Mouse (Mus musculus) hindbrain, postnatal 0 days (tissue): ENCODE results near the gene Riok2. TPM values are rescaled to one million over a fixed set of nuclear protein-coding genes. Genes with fewer than 3 reads are reported as not detected.

ENCODE experiments used
- ATAC-seq: fragments of 200-750 bp; cut with Nextera tagmentation; 2 replicates; pipeline ENCODE4 v1.8.0; 2017; ENCODE audit warnings: mild to moderate bottlenecking, moderate TSS enrichment, moderate library complexity
- DNase-seq: peaks from one replicate; pipeline ENCODE4 v3.0.0-alpha.2; 2015; ENCODE audit warnings: low spot score
- H3K27ac ChIP-seq: fragments of 300-500 bp; sonication (generic); 2 replicates; pipeline ENCODE4 v1.5.1; 2014; ENCODE audit warnings: mild to moderate bottlenecking
- H3K27me3 ChIP-seq: fragments of 300-500 bp; sonication (generic); 2 replicates; pipeline ENCODE4 v1.6.1; 2014; ENCODE audit warnings: low read length, mixed read lengths; ENCODE audit not compliant: insufficient read depth
- H3K36me3 ChIP-seq: fragments of 300-500 bp; sonication (generic); 2 replicates; pipeline ENCODE4 v1.6.1; 2014; ENCODE audit warnings: low read length, mixed read lengths; ENCODE audit not compliant: insufficient read depth
- H3K4me1 ChIP-seq: fragments of 300-500 bp; sonication (generic); 2 replicates; pipeline ENCODE4 v1.6.1; 2014; ENCODE audit warnings: antibody characterized with exemption, low read length, mixed read lengths; ENCODE audit not compliant: insufficient read depth
- H3K4me2 ChIP-seq: fragments of 300-500 bp; sonication (generic); 2 replicates; pipeline ENCODE4 v1.6.1; 2014; ENCODE audit warnings: low read depth, mild to moderate bottlenecking, low read length, moderate library complexity, mixed read lengths
- H3K4me3 ChIP-seq: fragments of 300-500 bp; sonication (generic); 2 replicates; pipeline ENCODE4 v1.5.1; 2014; ENCODE audit warnings: low read length
- H3K9ac ChIP-seq: fragments of 300-500 bp; sonication (generic); replicated peaks from 2 replicates; pipeline ENCODE4 v1.6.1; 2014; ENCODE audit warnings: mild to moderate bottlenecking, low read length, moderate library complexity, mixed read lengths
- H3K9me3 ChIP-seq: fragments of 300-500 bp; sonication (generic); 2 replicates; pipeline ENCODE4 v1.6.1; 2016; ENCODE audit warnings: low read length, mixed read lengths
- CTCF ChIP-seq: IDR thresholded peaks from 2 replicates; pipeline ENCODE4 v1.5.1; 2016; ENCODE audit warnings: antibody characterized with exemption, control low read depth, low read depth
- WGBS: fragments of 180-500 bp; shearing (Covaris S2); extraction: QIAGEN DNeasy Blood & Tissue Kit; methylation state at CpG from one replicate; pipeline ENCODE4 v1.1.7; 2014; 5-methylcytosine and 5-hydroxymethylcytosine counted together
- polyA plus RNA-seq: library from polyadenylated mRNA; unstranded; fragments of >200 nt; fragmentation: Nextera tagmentation; extraction: Ambion mirVana; gene quantifications from 2 replicates; pipeline ENCODE4 v1.2.1, GENCODE M21; 2015
- total RNA-seq: library from RNA; depleted of rRNA; stranded (reverse); fragments of >200 nt; gene quantifications from 2 replicates; pipeline ENCODE4 v1.2.3, GENCODE M21; 2014

Riok2 gene
- total and polyA plus RNA-seq, 2 experiments from 2014 or later = 15.0 to 19.0 TPM

DNA sequence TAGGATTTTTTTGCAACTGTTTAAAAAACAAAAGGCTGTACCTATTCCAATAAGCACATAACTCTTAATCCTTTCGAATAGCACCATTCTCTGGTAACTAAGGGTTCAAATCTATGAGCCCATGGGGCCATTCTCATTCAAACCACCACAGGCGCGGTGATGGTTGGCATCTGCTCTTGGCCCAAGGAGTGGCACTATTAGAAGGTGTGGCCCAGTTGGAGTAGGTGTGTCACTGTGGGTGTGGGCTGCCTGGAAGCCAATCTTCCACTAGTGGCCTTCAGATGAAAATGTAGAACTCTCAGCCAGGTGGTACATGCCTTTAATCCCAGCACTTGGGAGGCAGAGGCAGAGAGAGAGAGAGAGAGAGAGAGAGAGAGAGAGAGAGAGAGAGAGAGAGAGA is 40.1 kb downstream of the Riok2 start:
- no peak for DNase-seq
- no peak for ATAC-seq
- Histone ChIP-seq H3K27me3 (no peaks in the 10 kb centered on the region), H3K4me1 (no peaks in the 10 kb centered on the region), H3K9ac (no peak overlapping the region), H3K4me2 (no peak overlapping the region), H3K36me3 (no peaks in the 10 kb centered on the region), H3K27ac (no peak overlapping the region), H3K9me3 (no peaks in the 10 kb centered on the region), H3K4me3 (no peak overlapping the region)
- 91% methylated on average over 3 of the region's 3 CpGs for WGBS
- no peak for TF ChIP-seq CTCF

GRCm38 (mm10) chr17:17424609-17425307 is 50.6 kb downstream of the Riok2 start:
- Histone ChIP-seq H3K4me1 (no peaks in the 10 kb centered on the region), H3K27ac (no peak overlapping the region), H3K36me3 (no peaks in the 10 kb centered on the region), H3K4me3 (no peak overlapping the region), H3K9ac (no peak overlapping the region), H3K9me3 (no peaks in the 10 kb centered on the region), H3K4me2 (no peak overlapping the region), H3K27me3 (no peaks in the 10 kb centered on the region)
- no peak for TF ChIP-seq CTCF
- 24% methylated on average over 4 of the region's 4 CpGs for WGBS
- no peak for ATAC-seq
- no peak for DNase-seq

GRCm38 (mm10) chr17:17425308-17425813 is 51.3 kb downstream of the Riok2 start:
- Histone ChIP-seq H3K27ac (no peak overlapping the region), H3K4me3 (no peak overlapping the region), H3K9me3 (no peaks in the 10 kb centered on the region), H3K4me1 (no peaks in the 10 kb centered on the region), H3K9ac (no peak overlapping the region), H3K27me3 (no peaks in the 10 kb centered on the region), H3K36me3 (no peaks in the 10 kb centered on the region), H3K4me2 (no peak overlapping the region)
- TF ChIP-seq CTCF = no peak
- DNase-seq (no peak), ATAC-seq (no peak)
- 40% methylated on average over 4 of the region's 4 CpGs for WGBS

DNA sequence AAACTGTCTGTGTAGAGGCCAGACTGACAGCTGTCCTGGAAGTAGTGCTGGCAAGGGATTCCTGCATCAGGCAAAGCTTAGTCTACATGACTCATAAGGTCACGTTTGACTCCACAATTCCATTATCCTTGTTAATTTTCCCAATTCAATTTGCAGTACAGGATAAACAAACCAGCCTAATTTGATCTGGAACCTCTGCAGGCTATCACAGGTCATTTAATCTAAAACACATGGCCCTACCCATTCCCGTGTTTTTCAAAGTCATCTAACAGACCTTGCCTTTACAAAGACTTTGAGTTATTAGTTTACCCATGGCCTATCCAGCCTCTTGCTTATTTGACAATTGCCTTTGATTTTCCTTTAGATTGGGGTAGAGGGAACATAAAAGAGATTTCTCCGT is 51.8 kb downstream of the Riok2 start:
- Histone ChIP-seq H3K9ac (no peak overlapping the region), H3K9me3 (no peaks in the 10 kb centered on the region), H3K4me2 (no peak overlapping the region), H3K4me3 (no peak overlapping the region), H3K4me1 (no peaks in the 10 kb centered on the region), H3K36me3 (no peaks in the 10 kb centered on the region), H3K27me3 (no peaks in the 10 kb centered on the region), H3K27ac (no peak overlapping the region)
- WGBS = 70% methylated on average over 3 of the region's 3 CpGs
- DNase-seq = no peak
- ATAC-seq = no peak
- no peak for TF ChIP-seq CTCF

DNA sequence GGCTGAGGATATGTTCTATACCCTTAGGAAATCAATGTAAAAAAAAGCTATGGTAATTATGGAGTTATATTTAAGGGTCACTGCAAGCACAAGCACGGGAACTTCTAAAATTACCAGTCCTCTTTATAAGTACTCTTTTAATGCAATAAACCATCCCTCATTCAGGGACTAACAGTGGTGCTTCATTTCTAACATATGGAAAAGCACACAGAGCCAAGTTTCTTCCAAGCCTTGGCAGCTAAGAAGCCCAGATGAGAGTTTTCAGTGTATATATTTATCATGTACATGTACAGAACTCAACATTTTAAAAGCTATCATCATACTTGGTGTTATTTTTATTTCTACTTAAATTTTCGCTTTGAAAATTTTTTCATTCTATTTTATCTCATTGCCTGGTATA is 54.8 kb downstream of the Riok2 start:
- H3K4me1 ChIP-seq = no peaks in the 10 kb centered on the region
- H3K4me3 ChIP-seq = no peak overlapping the region
- no peaks in the 10 kb centered on the region for H3K36me3 ChIP-seq
- no peak overlapping the region for H3K27ac ChIP-seq
- no peak overlapping the region for H3K9ac ChIP-seq
- no peak for TF ChIP-seq CTCF
- DNase-seq (no peak), ATAC-seq (no peak)
- no peaks in the 10 kb centered on the region for H3K9me3 ChIP-seq
- H3K27me3 ChIP-seq = no peaks in the 10 kb centered on the region
- no peak overlapping the region for H3K4me2 ChIP-seq
- WGBS = 91% methylated on average over 2 of the region's 2 CpGs

- Histone ChIP-seq H3K9me3 (no peaks in the 10 kb centered on the region), H3K36me3 (no peaks in the 10 kb centered on the region), H3K4me1 (no peaks in the 10 kb centered on the region), H3K27me3 (no peaks in the 10 kb centered on the region), H3K9ac (no peak overlapping the region), H3K4me3 (no peak overlapping the region), H3K4me2 (no peak overlapping the region), H3K27ac (no peak overlapping the region)
- no peak for TF ChIP-seq CTCF
- no peak for ATAC-seq
- no peak for DNase-seq
- WGBS = 67% methylated on average over 4 of the region's 4 CpGs
Measured at GRCm38 (mm10) chr17:17433679-17434078, 59.6 kb downstream of the Riok2 start.

GRCm38 (mm10) chr17:17438576-17439191 is 64.6 kb downstream of the Riok2 start:
- DNase-seq (no peak), ATAC-seq (no peak)
- Histone ChIP-seq H3K27me3 (no peaks in the 10 kb centered on the region), H3K27ac (no peak overlapping the region), H3K9ac (no peak overlapping the region), H3K36me3 (no peaks in the 10 kb centered on the region), H3K4me1 (no peaks in the 10 kb centered on the region), H3K4me3 (no peak overlapping the region), H3K4me2 (no peak overlapping the region), H3K9me3 (no peaks in the 10 kb centered on the region)
- no peak for TF ChIP-seq CTCF
